In genomic region chrX:152336546-152337332, GRCm38 (mm10) we compare ENCODE assay signal across 8 mouse cellular contexts. TPM values are rescaled to one million over a fixed set of nuclear protein-coding genes. Genes with fewer than 3 reads are reported as not detected.
A peak's percentile ranks its signal among the peaks of the same experiment; 100 is the strongest.
DNase-seq lines count a peak whose midpoint lies in the region; ATAC-seq and TF ChIP-seq lines count a peak whose summit lies in the region.

No protein-coding gene starts in this region.

- peak overlapping the region; percentile 57 for H3K9ac ChIP-seq in kidney, embryonic 14.5 days (ENCODE audit: low read depth, low read length)
- H3K9ac ChIP-seq in limb, embryonic 14.5 days (ENCODE audit: low read depth, low read length, severe bottlenecking): peak overlapping the region; percentile 59
- peak overlapping the region; percentile 65 for H3K9ac ChIP-seq in midbrain, embryonic 16.5 days (ENCODE audit: low read depth, low read length)

- no peaks in the 10 kb centered on the region for H3K27me3 ChIP-seq in C2C12 (ENCODE audit: control insufficient read depth, insufficient read depth, insufficient read length)
- peaks cover 57% of the 10 kb centered on the region; the same call in 1 of the 2 replicates for H3K27me3 ChIP-seq in heart, embryonic 10.5 days (ENCODE audit: insufficient read depth, poor library complexity, severe bottlenecking)
- no peaks in the 10 kb centered on the region; the same call in 1 of the 2 replicates for H3K27me3 ChIP-seq in kidney, embryonic 14.5 days (ENCODE audit: control insufficient read depth, insufficient read depth, low read length)
- H3K27me3 ChIP-seq in limb, embryonic 14.5 days (ENCODE audit: control insufficient read depth, insufficient read depth, low read length): no peaks in the 10 kb centered on the region
- peaks cover 18% of the 10 kb centered on the region for H3K27me3 ChIP-seq in midbrain, embryonic 16.5 days (ENCODE audit: control insufficient read depth, insufficient read depth, low read depth, low read length)
- H3K27me3 ChIP-seq in spleen, adult 2 months (ENCODE audit: control insufficient read depth, insufficient read depth, low read length): no peaks in the 10 kb centered on the region

- no peak for TF ChIP-seq CTCF in C2C12 (IDR thresholded peaks at IDR 0.05; ENCODE audit: control insufficient read depth, insufficient read depth, insufficient read length)
- no peak for TF ChIP-seq CTCF in brain, embryonic 14.5 days (IDR thresholded peaks at IDR 0.05; ENCODE audit: borderline replicate concordance, extremely low read depth, insufficient read depth, insufficient read length)
- no peak for TF ChIP-seq CTCF in spleen, adult 2 months (IDR thresholded peaks at IDR 0.05; ENCODE audit: extremely low read depth, insufficient read depth, insufficient read length, insufficient replicate concordance)

- WGBS in heart, embryonic 10.5 days: 13% methylated on average over 33 of the region's 33 CpGs
- WGBS in kidney, embryonic 14.5 days: 22% methylated on average over 33 of the region's 33 CpGs
- 16% methylated on average over 33 of the region's 33 CpGs for WGBS in limb, embryonic 14.5 days
- 9% methylated on average over 33 of the region's 33 CpGs for WGBS in midbrain, embryonic 16.5 days
- WGBS in spleen, adult 2 months: 29% methylated on average over 32 of the region's 33 CpGs

- H3K79me3 ChIP-seq in C2C12 (ENCODE audit: low read depth): peaks cover 9% of the 10 kb centered on the region

- peak overlapping the region; percentile 84 for H3K27ac ChIP-seq in heart, embryonic 10.5 days
- H3K27ac ChIP-seq in kidney, embryonic 14.5 days (ENCODE audit: low read depth, low read length): peak overlapping the region; percentile 94
- peak overlapping the region; percentile 91 for H3K27ac ChIP-seq in limb, embryonic 14.5 days (replicated peaks; ENCODE audit: low read depth, low read length)
- H3K27ac ChIP-seq in midbrain, embryonic 16.5 days (ENCODE audit: low read length): peak overlapping the region; percentile 91
- peak overlapping the region; percentile 58 for H3K27ac ChIP-seq in spleen, adult 2 months (ENCODE audit: insufficient read depth, low read length)

- H3K9me3 ChIP-seq in heart, embryonic 10.5 days: no peaks in the 10 kb centered on the region
- no peaks in the 10 kb centered on the region for H3K9me3 ChIP-seq in kidney, embryonic 14.5 days (ENCODE audit: control insufficient read depth, low read length)
- H3K9me3 ChIP-seq in limb, embryonic 14.5 days (ENCODE audit: control insufficient read depth, low read length): no peaks in the 10 kb centered on the region
- no peaks in the 10 kb centered on the region for H3K9me3 ChIP-seq in midbrain, embryonic 16.5 days (replicated peaks; ENCODE audit: control insufficient read depth, low read length, poor library complexity, severe bottlenecking)

- H3K4me3 ChIP-seq in C2C12 (ENCODE audit: insufficient read depth, poor library complexity, severe bottlenecking): peak overlapping the region; percentile 21
- H3K4me3 ChIP-seq in heart, embryonic 10.5 days: peak overlapping the region; percentile 45
- H3K4me3 ChIP-seq in kidney, embryonic 14.5 days (ENCODE audit: low read length): peak overlapping the region; percentile 22
- peak overlapping the region; percentile 23 for H3K4me3 ChIP-seq in limb, embryonic 14.5 days (replicated peaks; ENCODE audit: low read length)
- H3K4me3 ChIP-seq in midbrain, embryonic 16.5 days (ENCODE audit: low read depth, low read length): peak overlapping the region; percentile 26
- H3K4me3 ChIP-seq in spleen, adult 2 months (ENCODE audit: extremely low read depth, insufficient read depth, insufficient read length): peak overlapping the region; percentile 48

- peak overlapping the region; percentile 39 for H3K4me2 ChIP-seq in kidney, embryonic 14.5 days (replicated peaks; ENCODE audit: low read depth, low read length)
- peak overlapping the region; percentile 44 for H3K4me2 ChIP-seq in limb, embryonic 14.5 days (replicated peaks; ENCODE audit: low read depth, low read length, severe bottlenecking)
- peak overlapping the region; percentile 54 for H3K4me2 ChIP-seq in midbrain, embryonic 16.5 days (ENCODE audit: low read length)

- peak; percentile 99 for DNase-seq in brain, embryonic 14.5 days (ENCODE audit: low read depth)
- DNase-seq in heart, embryonic 10.5 days (ENCODE audit: low spot score): peak; percentile 95
- peak; percentile 93 for DNase-seq in limb, embryonic 14.5 days (ENCODE audit: low spot score)
- peak; percentile 69 to 73 for DNase-seq in spleen, adult 2 months (ENCODE audit: low read depth in 1 of 2, low spot score in 2 of 2)

- peaks cover 24% of the 10 kb centered on the region for H3K79me2 ChIP-seq in C2C12 (ENCODE audit: control insufficient read depth, insufficient read depth)

- H3K4me1 ChIP-seq in heart, embryonic 10.5 days: peaks cover 5% of the 10 kb centered on the region; the same call in 1 of the 2 replicates
- H3K4me1 ChIP-seq in kidney, embryonic 14.5 days (ENCODE audit: control insufficient read depth, insufficient read depth, low read length): no peaks in the 10 kb centered on the region
- no peaks in the 10 kb centered on the region for H3K4me1 ChIP-seq in limb, embryonic 14.5 days (ENCODE audit: control insufficient read depth, insufficient read depth, low read length)
- H3K4me1 ChIP-seq in midbrain, embryonic 16.5 days (ENCODE audit: control insufficient read depth, insufficient read depth, low read length): peaks cover 18% of the 10 kb centered on the region
- H3K4me1 ChIP-seq in spleen, adult 2 months (ENCODE audit: control insufficient read depth, insufficient read depth, insufficient read length): no peaks in the 10 kb centered on the region

- peaks cover 10% of the 10 kb centered on the region for H3K36me3 ChIP-seq in C2C12 (ENCODE audit: control insufficient read depth, insufficient read depth)
- H3K36me3 ChIP-seq in heart, embryonic 10.5 days: peaks cover 16% of the 10 kb centered on the region
- peaks cover 15% of the 10 kb centered on the region; the same call in 1 of the 2 replicates for H3K36me3 ChIP-seq in kidney, embryonic 14.5 days (ENCODE audit: control insufficient read depth, insufficient read depth, low read length)
- H3K36me3 ChIP-seq in limb, embryonic 14.5 days (ENCODE audit: control insufficient read depth, insufficient read depth, low read length): peaks cover 18% of the 10 kb centered on the region
- H3K36me3 ChIP-seq in midbrain, embryonic 16.5 days (ENCODE audit: control insufficient read depth, insufficient read depth, low read length): no peaks in the 10 kb centered on the region
- H3K36me3 ChIP-seq in spleen, adult 2 months (ENCODE audit: control insufficient read depth, insufficient read depth, low read length): peaks cover 4% of the 10 kb centered on the region; the same call in 1 of the 2 replicates

- peak; percentile 83 for ATAC-seq in erythroblast, adult 5-6 weeks (replicated peaks; ENCODE audit: low FRiP score, poor library complexity, severe bottlenecking)
- peak; percentile 99 for ATAC-seq in kidney, embryonic 14.5 days (ENCODE audit: low FRiP score, low TSS enrichment)
- peak; percentile 99 for ATAC-seq in limb, embryonic 14.5 days (ENCODE audit: low FRiP score, low read depth)
- peak; percentile 99 for ATAC-seq in midbrain, embryonic 16.5 days

- peak overlapping the region; percentile 69 for H3ac ChIP-seq in C2C12 (ENCODE audit: control insufficient read depth, insufficient read length, low read depth)

- TF ChIP-seq POLR2A in brain, embryonic 14.5 days (IDR thresholded peaks at IDR 0.05; ENCODE audit: borderline replicate concordance, extremely low read depth, insufficient read depth, insufficient read length, poor library complexity, severe bottlenecking): no peak
- peak; percentile 50; the same call in 1 of the 2 replicates for TF ChIP-seq POLR2A in limb, embryonic 14.5 days (IDR thresholded peaks at IDR 0.05; ENCODE audit: borderline replicate concordance, extremely low read depth, insufficient read depth, insufficient read length)
- TF ChIP-seq POLR2A in spleen, adult 2 months (IDR thresholded peaks at IDR 0.05; ENCODE audit: low read depth, low read length): no peak

RNA-seq across cellular contexts. Expression of gene Tspyl2, which starts 5.5 kb away (rescaled TPM):
- 18.8 TPM for polyA plus RNA-seq in C2C12 (2012; fragmentation: generic; extraction: Trizol)
- 112 and 126 TPM in 2 replicates for polyA plus RNA-seq in brain, embryonic 14.5 days (2012; rRNA removed)
- total RNA-seq in erythroblast, adult 5-6 weeks (2015; ENCODE audit: low replicate concordance): 1.3 and 7.7 TPM in 2 replicates
- total RNA-seq in erythroblast, adult 5-6 weeks (2017; ENCODE audit: low replicate concordance): 0.94 and 2.2 TPM in 2 replicates
- 19.4 and 29.2 TPM in 2 replicates for polyA plus RNA-seq in heart, embryonic 10.5 days (2016; fragmentation: Nextera tagmentation; extraction: Ambion mirVana)
- polyA plus RNA-seq in kidney, embryonic 14.5 days (2014; fragmentation: Nextera tagmentation; extraction: Ambion mirVana): 19.5 and 25.2 TPM in 2 replicates
- 81.3 and 113 TPM in 2 replicates for polyA plus RNA-seq in limb, embryonic 14.5 days (2012; rRNA removed)
- polyA plus RNA-seq in limb, embryonic 14.5 days (2014; fragmentation: Nextera tagmentation; extraction: Ambion mirVana): 24.0 and 24.2 TPM in 2 replicates
- polyA plus RNA-seq in midbrain, embryonic 16.5 days (2015; fragmentation: Nextera tagmentation; extraction: Ambion mirVana): 60.5 and 64.1 TPM in 2 replicates
- polyA plus RNA-seq in spleen, adult 2 months (2012; rRNA removed): 18.4 and 18.9 TPM in 2 replicates

RNA-seq across cellular contexts. Expression of gene Kantr, which starts 9.4 kb away (rescaled TPM):
- polyA plus RNA-seq in C2C12 (2012; fragmentation: generic; extraction: Trizol): 1.5 TPM
- polyA plus RNA-seq in brain, embryonic 14.5 days (2012; rRNA removed): 30.0 and 31.1 TPM in 2 replicates
- 10.0 and 14.0 TPM in 2 replicates for total RNA-seq in erythroblast, adult 5-6 weeks (2015; ENCODE audit: low replicate concordance)
- total RNA-seq in erythroblast, adult 5-6 weeks (2017; ENCODE audit: low replicate concordance): 0.28 and 2.9 TPM in 2 replicates
- polyA plus RNA-seq in heart, embryonic 10.5 days (2016; fragmentation: Nextera tagmentation; extraction: Ambion mirVana): 9.2 and 15.3 TPM in 2 replicates
- 20.5 and 22.0 TPM in 2 replicates for polyA plus RNA-seq in kidney, embryonic 14.5 days (2014; fragmentation: Nextera tagmentation; extraction: Ambion mirVana)
- polyA plus RNA-seq in limb, embryonic 14.5 days (2012; rRNA removed): 17.9 and 23.1 TPM in 2 replicates
- 13.1 and 17.8 TPM in 2 replicates for polyA plus RNA-seq in limb, embryonic 14.5 days (2014; fragmentation: Nextera tagmentation; extraction: Ambion mirVana)
- 44.1 TPM in 2 replicates for polyA plus RNA-seq in midbrain, embryonic 16.5 days (2015; fragmentation: Nextera tagmentation; extraction: Ambion mirVana)
- polyA plus RNA-seq in spleen, adult 2 months (2012; rRNA removed): 5.0 and 6.1 TPM in 2 replicates

RNA-seq across cellular contexts. Expression of gene Gpr173, which starts 31.8 kb away (rescaled TPM):
- polyA plus RNA-seq in C2C12 (2012; fragmentation: generic; extraction: Trizol): 4.5 TPM
- polyA plus RNA-seq in brain, embryonic 14.5 days (2012; rRNA removed): 22.3 and 26.3 TPM in 2 replicates
- total RNA-seq in erythroblast, adult 5-6 weeks (2015; ENCODE audit: low replicate concordance): not detected in 2 replicates
- total RNA-seq in erythroblast, adult 5-6 weeks (2017; ENCODE audit: low replicate concordance): not detected in 2 replicates
- 2.2 and 3.0 TPM in 2 replicates for polyA plus RNA-seq in heart, embryonic 10.5 days (2016; fragmentation: Nextera tagmentation; extraction: Ambion mirVana)
- polyA plus RNA-seq in kidney, embryonic 14.5 days (2014; fragmentation: Nextera tagmentation; extraction: Ambion mirVana): 4.1 and 5.7 TPM in 2 replicates
- 13.0 and 16.7 TPM in 2 replicates for polyA plus RNA-seq in limb, embryonic 14.5 days (2012; rRNA removed)
- 4.5 and 5.5 TPM in 2 replicates for polyA plus RNA-seq in limb, embryonic 14.5 days (2014; fragmentation: Nextera tagmentation; extraction: Ambion mirVana)
- 11.1 and 12.3 TPM in 2 replicates for polyA plus RNA-seq in midbrain, embryonic 16.5 days (2015; fragmentation: Nextera tagmentation; extraction: Ambion mirVana)
- 0.82 and 1.2 TPM in 2 replicates for polyA plus RNA-seq in spleen, adult 2 months (2012; rRNA removed)

Comparison
In these comparisons a context has a peak if more than half of its experiments do, and no peak if none do; other contexts are left out.
1. Peak in every context shown above with its lines: DNase-seq, ATAC-seq, H3K4me3 ChIP-seq and H3K27ac ChIP-seq.